Mouse (Mus musculus) hindbrain, embryonic 11.5 days (tissue): ENCODE results near the gene Cryaa. TPM values are rescaled to one million over a fixed set of nuclear protein-coding genes. Genes with fewer than 3 reads are reported as not detected.

ENCODE experiments used
- ATAC-seq: fragments of 200-750 bp; cut with Nextera tagmentation; 2 replicates; pipeline ENCODE4 v1.8.0; 2017; ENCODE audit warnings: mild to moderate bottlenecking, moderate TSS enrichment, moderate library complexity; ENCODE audit not compliant: low FRiP score
- DNase-seq: peaks from one replicate; pipeline ENCODE4 v3.0.0-alpha.2; 2015; ENCODE audit warnings: low spot score
- H3K27ac ChIP-seq: fragments of 300-500 bp; sonication (generic); 2 replicates; pipeline ENCODE4 v1.5.1; 2014; ENCODE audit warnings: mild to moderate bottlenecking, low read depth, low read length
- H3K27me3 ChIP-seq: fragments of 300-500 bp; sonication (generic); 2 replicates; pipeline ENCODE4 v1.6.1; 2014; ENCODE audit warnings: mild to moderate bottlenecking, low read length, moderate library complexity, mixed read lengths; ENCODE audit not compliant: control insufficient read depth, insufficient read depth
- H3K36me3 ChIP-seq: fragments of 300-500 bp; sonication (generic); 2 replicates; pipeline ENCODE4 v1.6.1; 2014; ENCODE audit warnings: mild to moderate bottlenecking, low read length, moderate library complexity, mixed read lengths; ENCODE audit not compliant: control insufficient read depth, insufficient read depth
- H3K4me1 ChIP-seq: fragments of 300-500 bp; sonication (generic); replicated peaks from 2 replicates; pipeline ENCODE4 v1.6.1; 2014; ENCODE audit warnings: low read length, mixed read lengths; ENCODE audit not compliant: control insufficient read depth, insufficient read depth
- H3K4me2 ChIP-seq: fragments of 300-500 bp; sonication (generic); replicated peaks from 2 replicates; pipeline ENCODE4 v1.6.1; 2014; ENCODE audit warnings: mild to moderate bottlenecking, low read depth, low read length
- H3K4me3 ChIP-seq: fragments of 300-500 bp; sonication (generic); 2 replicates; pipeline ENCODE4 v1.5.1; 2014; ENCODE audit warnings: low read depth, low read length
- H3K9ac ChIP-seq: fragments of 300-500 bp; sonication (generic); 2 replicates; pipeline ENCODE4 v1.6.1; 2014; ENCODE audit warnings: low read depth, low read length
- H3K9me3 ChIP-seq: fragments of 300-500 bp; sonication (generic); 2 replicates; pipeline ENCODE4 v1.6.1; 2016; ENCODE audit warnings: low read length; ENCODE audit not compliant: control insufficient read depth
- WGBS: fragments of 180-500 bp; shearing (Covaris S2); extraction: QIAGEN DNeasy Blood & Tissue Kit; methylation state at CpG from one replicate; pipeline ENCODE4 v1.1.7; 2014; 5-methylcytosine and 5-hydroxymethylcytosine counted together
- polyA plus RNA-seq: library from polyadenylated mRNA; unstranded; fragments of >200 nt; fragmentation: Nextera tagmentation; extraction: Ambion mirVana; gene quantifications from 2 replicates; pipeline ENCODE4 v1.2.1, GENCODE M21; 2014

Gene Cryaa
- polyA plus RNA-seq, 1 experiment from 2014 or later = not detected

DNA sequence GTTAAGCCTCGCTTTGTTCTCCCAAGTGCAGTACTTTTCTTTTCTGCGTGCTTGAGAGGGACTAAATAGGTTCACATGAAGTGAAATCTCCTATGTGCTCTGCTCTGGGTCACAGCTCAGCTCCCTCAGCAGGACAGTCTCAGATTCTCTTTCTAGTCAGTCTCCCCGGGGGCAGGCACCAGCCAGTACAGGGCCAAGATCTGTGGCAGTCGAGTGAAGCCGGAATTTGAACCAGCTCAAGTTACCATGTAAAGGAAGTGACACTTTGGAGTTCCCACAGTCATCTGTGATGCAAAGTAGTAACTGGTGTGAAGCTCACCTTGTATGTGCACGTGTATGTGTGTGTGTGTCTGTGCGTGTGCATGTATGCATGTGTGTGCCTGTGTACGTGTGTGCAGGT lies 32.8 kb downstream of the Cryaa start:
- H3K4me3 ChIP-seq = no peak overlapping the region
- no peaks in the 10 kb centered on the region for H3K27me3 ChIP-seq
- no peaks in the 10 kb centered on the region for H3K9me3 ChIP-seq
- ATAC-seq (no peak), DNase-seq (no peak)
- H3K4me1 ChIP-seq = no peaks in the 10 kb centered on the region
- H3K4me2 ChIP-seq = no peak overlapping the region
- H3K27ac ChIP-seq = no peak overlapping the region
- H3K36me3 ChIP-seq = no peaks in the 10 kb centered on the region
- no peak overlapping the region for H3K9ac ChIP-seq
- 75% methylated on average over 8 of the region's 8 CpGs for WGBS

GRCm38 (mm10) chr17:31713709-31714108 lies 36.1 kb downstream of the Cryaa start:
- DNase-seq (no peak), ATAC-seq (no peak)
- H3K4me3 ChIP-seq = no peak overlapping the region
- no peaks in the 10 kb centered on the region for H3K4me1 ChIP-seq
- no peaks in the 10 kb centered on the region for H3K36me3 ChIP-seq
- H3K27me3 ChIP-seq = no peaks in the 10 kb centered on the region
- WGBS = 85% methylated on average over 9 of the region's 9 CpGs
- no peak overlapping the region for H3K9ac ChIP-seq
- H3K27ac ChIP-seq = no peak overlapping the region
- H3K4me2 ChIP-seq = no peak overlapping the region
- H3K9me3 ChIP-seq = no peaks in the 10 kb centered on the region

- ATAC-seq = no peak
- no peak for DNase-seq
- H3K36me3 ChIP-seq = no peaks in the 10 kb centered on the region
- H3K9me3 ChIP-seq = no peaks in the 10 kb centered on the region
- no peak overlapping the region for H3K9ac ChIP-seq
- no peak overlapping the region for H3K4me2 ChIP-seq
- H3K27ac ChIP-seq = no peak overlapping the region
- 83% methylated on average over 3 of the region's 3 CpGs for WGBS
- no peaks in the 10 kb centered on the region for H3K27me3 ChIP-seq
- no peaks in the 10 kb centered on the region for H3K4me1 ChIP-seq
- no peak overlapping the region for H3K4me3 ChIP-seq
Measured at GRCm38 (mm10) chr17:31714125-31714524, 36.5 kb downstream of the Cryaa start.

DNA sequence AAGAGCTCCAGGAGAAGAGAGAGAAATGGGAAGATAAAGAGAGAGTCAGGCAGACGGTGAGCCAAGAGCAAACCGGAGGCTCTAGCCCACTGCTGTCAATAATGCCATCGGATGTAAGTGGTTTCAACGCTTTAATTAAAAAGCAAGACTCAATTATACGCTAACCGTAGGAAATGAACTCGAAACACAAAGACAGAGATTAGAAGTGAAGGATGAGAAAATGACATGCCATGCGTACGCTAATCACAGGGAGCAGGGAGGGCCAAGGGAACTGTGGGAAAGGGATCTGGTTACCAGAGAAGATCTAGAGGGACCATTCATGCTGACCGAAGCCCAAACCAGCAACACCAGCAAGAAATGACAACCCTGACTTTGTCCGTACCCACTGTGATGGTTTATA lies 37.4 kb downstream of the Cryaa start:
- H3K9me3 ChIP-seq = no peaks in the 10 kb centered on the region
- no peak for DNase-seq
- no peaks in the 10 kb centered on the region for H3K4me1 ChIP-seq
- no peak overlapping the region for H3K27ac ChIP-seq
- H3K9ac ChIP-seq = no peak overlapping the region
- no peak for ATAC-seq
- no peaks in the 10 kb centered on the region for H3K36me3 ChIP-seq
- no peak overlapping the region for H3K4me3 ChIP-seq
- H3K4me2 ChIP-seq = no peak overlapping the region
- no peaks in the 10 kb centered on the region for H3K27me3 ChIP-seq
- 79% methylated on average over 11 of the region's 11 CpGs for WGBS

DNA sequence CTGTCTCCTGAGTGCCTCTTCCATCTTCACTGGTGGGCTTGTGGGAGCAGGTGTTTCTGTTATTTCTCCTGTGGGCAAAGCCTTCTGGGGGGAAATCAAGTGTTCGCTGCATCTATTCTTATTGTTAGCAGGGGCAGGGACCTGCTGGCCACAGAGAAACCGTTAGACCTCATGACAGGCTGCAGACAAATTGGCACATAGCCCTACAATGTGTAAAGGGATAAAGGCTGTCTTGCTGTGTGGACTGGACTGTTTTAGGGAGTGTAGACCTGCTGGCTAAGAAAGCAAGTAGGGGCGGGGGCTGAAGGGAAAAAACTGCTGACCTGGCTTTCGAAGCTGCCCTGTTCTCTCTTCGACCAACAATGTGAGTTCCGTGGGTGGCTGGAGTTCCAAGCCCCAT lies 44.0 kb downstream of the Cryaa start:
- no peaks in the 10 kb centered on the region for H3K27me3 ChIP-seq
- H3K9ac ChIP-seq = no peak overlapping the region
- H3K4me1 ChIP-seq = no peaks in the 10 kb centered on the region
- no peaks in the 10 kb centered on the region for H3K9me3 ChIP-seq
- WGBS = 68% methylated on average over 6 of the region's 6 CpGs
- DNase-seq (no peak), ATAC-seq (no peak)
- no peak overlapping the region for H3K4me3 ChIP-seq
- H3K4me2 ChIP-seq = no peak overlapping the region
- H3K36me3 ChIP-seq = no peaks in the 10 kb centered on the region
- no peak overlapping the region for H3K27ac ChIP-seq

DNA sequence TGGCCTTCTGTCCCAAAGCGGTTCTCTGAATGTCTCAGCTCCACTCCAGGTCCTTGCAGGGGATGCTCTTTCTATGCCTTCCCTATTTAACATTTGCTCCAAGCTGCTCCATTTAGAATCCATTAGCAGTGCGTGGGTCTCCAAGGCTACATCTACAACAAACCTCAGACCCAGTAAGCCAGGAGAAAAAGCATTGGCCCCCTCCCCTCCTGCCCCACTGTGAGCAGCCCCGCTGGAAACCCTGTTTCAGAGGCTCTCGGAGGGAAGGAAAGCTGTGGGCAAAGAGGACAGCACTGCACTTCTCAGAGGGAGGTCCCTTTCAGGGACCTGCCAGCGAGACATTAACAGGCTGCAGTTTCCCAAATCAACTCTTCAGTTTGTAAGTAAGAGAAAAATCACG lies 47.8 kb downstream of the Cryaa start:
- WGBS = 19% methylated on average over 6 of the region's 6 CpGs
- DNase-seq = no peak

DNA sequence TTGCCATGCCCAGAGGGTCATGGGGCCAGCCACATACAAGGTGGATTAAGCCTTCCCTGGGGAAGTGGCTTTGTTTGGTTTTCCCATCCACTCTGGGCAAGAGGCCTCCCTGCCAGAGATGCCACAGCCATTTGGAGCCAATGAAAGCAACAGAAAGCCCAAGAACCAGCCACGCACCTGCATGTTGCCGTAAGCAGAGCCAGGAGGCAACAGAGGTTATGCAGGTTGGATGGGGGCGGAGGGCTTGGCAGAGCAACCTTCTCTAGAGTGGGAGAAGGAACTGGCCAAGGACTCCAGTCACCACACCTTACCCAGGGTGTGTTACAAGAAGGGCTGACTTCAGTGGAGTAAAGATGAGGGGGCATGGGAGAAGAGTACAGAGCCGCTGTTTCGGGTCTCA lies 48.6 kb downstream of the Cryaa start:
- DNase-seq = no peak
- Histone ChIP-seq H3K27ac (no peak overlapping the region), H3K9ac (no peak overlapping the region), H3K4me1 (no peaks in the 10 kb centered on the region), H3K4me2 (no peak overlapping the region), H3K36me3 (no peaks in the 10 kb centered on the region), H3K4me3 (no peak overlapping the region), H3K27me3 (no peaks in the 10 kb centered on the region), H3K9me3 (no peaks in the 10 kb centered on the region)
- ATAC-seq = no peak
- 98% methylated on average over 5 of the region's 5 CpGs for WGBS

More for the DNA sequence above, 47.8 kb downstream of the Cryaa start:
- Histone ChIP-seq H3K9ac (no peak overlapping the region), H3K27ac (no peak overlapping the region), H3K4me2 (no peak overlapping the region), H3K9me3 (no peaks in the 10 kb centered on the region), H3K4me1 (no peaks in the 10 kb centered on the region), H3K36me3 (no peaks in the 10 kb centered on the region), H3K27me3 (no peaks in the 10 kb centered on the region), H3K4me3 (no peak overlapping the region)
- ATAC-seq = no peak

- 63% methylated on average over 4 of the region's 4 CpGs for WGBS
- Histone ChIP-seq H3K4me2 (no peak overlapping the region), H3K4me3 (no peak overlapping the region), H3K27me3 (no peaks in the 10 kb centered on the region), H3K9ac (no peak overlapping the region), H3K9me3 (no peaks in the 10 kb centered on the region), H3K27ac (no peak overlapping the region), H3K36me3 (no peaks in the 10 kb centered on the region), H3K4me1 (no peaks in the 10 kb centered on the region)
- no peak for ATAC-seq
- DNase-seq = no peak
Measured at GRCm38 (mm10) chr17:31727230-31727629, 49.6 kb downstream of the Cryaa start.

- Histone ChIP-seq H3K27me3 (no peaks in the 10 kb centered on the region), H3K4me3 (no peak overlapping the region), H3K4me1 (no peaks in the 10 kb centered on the region), H3K9ac (no peak overlapping the region), H3K4me2 (no peak overlapping the region), H3K27ac (no peak overlapping the region), H3K9me3 (no peaks in the 10 kb centered on the region), H3K36me3 (no peaks in the 10 kb centered on the region)
- DNase-seq (no peak), ATAC-seq (no peak)
- 84% methylated on average over 4 of the region's 4 CpGs for WGBS
Measured at GRCm38 (mm10) chr17:31728043-31728442, 50.4 kb downstream of the Cryaa start.
